Comparison of ENCODE assay signal across 9 mouse cellular contexts in the genomic region with DNA sequence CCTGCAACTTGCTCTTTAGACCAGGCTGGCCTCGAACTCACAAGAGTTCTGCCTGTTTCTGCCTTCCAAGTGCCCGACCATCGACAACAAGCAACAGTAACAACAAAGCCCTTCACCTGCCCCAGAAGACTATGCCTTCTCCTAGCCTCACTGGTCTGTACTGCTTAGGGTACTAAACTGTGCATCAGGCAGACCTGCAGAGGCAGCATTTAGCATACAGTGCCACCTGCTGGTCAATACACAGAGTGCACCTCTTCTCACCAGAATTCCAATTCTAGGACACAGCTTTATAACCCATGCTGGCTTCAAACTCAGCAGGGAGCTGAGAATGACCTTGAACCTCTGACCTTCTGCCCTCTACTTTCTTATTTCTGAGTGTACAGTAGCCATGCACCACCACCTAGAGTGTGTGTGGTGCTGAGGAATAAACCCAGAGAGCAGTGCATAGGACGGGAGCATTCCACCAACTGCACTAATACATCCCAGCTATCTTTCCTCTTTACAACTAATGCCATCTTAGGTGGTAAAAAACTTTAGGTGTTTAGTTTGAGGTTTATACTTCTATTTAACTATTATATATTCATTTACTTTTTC. TPM values are rescaled to one million over a fixed set of nuclear protein-coding genes. Genes with fewer than 3 reads are reported as not detected.
A peak's percentile ranks its signal among the peaks of the same experiment; 100 is the strongest.
DNase-seq lines count a peak whose midpoint lies in the region; ATAC-seq and TF ChIP-seq lines count a peak whose summit lies in the region.
"Had no signal": no experiment of that assay in that cellular context is flagged by ENCODE, and none has a peak within 500 bp of the region (broad histone marks: within the 10 kb centered on the region; RNA-seq: fewer than 3 reads in every experiment).

No protein-coding gene starts in this region.

- WGBS in kidney, adult 2 months: 65% methylated on average over 4 of the region's 4 CpGs
- WGBS in limb, embryonic 10.5 days: 77% methylated on average over 4 of the region's 4 CpGs
- WGBS in midbrain, embryonic 12.5 days: 81% methylated on average over 4 of the region's 4 CpGs

- peaks cover 2% of the 10 kb centered on the region for H3K36me3 ChIP-seq in kidney, adult 2 months (ENCODE audit: control insufficient read depth, insufficient read depth, low read length)
- peaks cover 79% of the 10 kb centered on the region for H3K36me3 ChIP-seq in limb, embryonic 10.5 days
- H3K36me3 ChIP-seq in midbrain, embryonic 12.5 days: peaks cover 73% of the 10 kb centered on the region

- H3K4me3 ChIP-seq in kidney, adult 2 months (ENCODE audit: insufficient read depth, low read depth, low read length): no peak overlapping the region
- H3K4me3 ChIP-seq in limb, embryonic 10.5 days: no peak overlapping the region
- H3K4me3 ChIP-seq in midbrain, embryonic 12.5 days: no peak overlapping the region
- H3K4me3 ChIP-seq: erythroblast, embryonic 14.5 days had no signal

- no peaks in the 10 kb centered on the region for H3K4me1 ChIP-seq in kidney, adult 2 months (ENCODE audit: control insufficient read depth, insufficient read depth, low read length)
- H3K4me1 ChIP-seq in limb, embryonic 10.5 days: no peaks in the 10 kb centered on the region
- H3K4me1 ChIP-seq in midbrain, embryonic 12.5 days: no peaks in the 10 kb centered on the region

- peak; percentile 63 for DNase-seq in A20 (ENCODE audit: low read depth, low spot score)
- peak; percentile 64 to 91 for DNase-seq in adrenal gland, adult (ENCODE audit: inconsistent age in 2 of 2, low spot score in 1 of 2)
- peak; percentile 79 for DNase-seq in embryo, embryonic 11 days
- DNase-seq in kidney, adult 2 months: peak; percentile 71
- peak; percentile 71 for DNase-seq in limb, embryonic 10.5 days (ENCODE audit: low spot score)
- peak; percentile 40 to 45 for DNase-seq in spleen, postnatal 36 days (ENCODE audit: low spot score in 2 of 2)

- peak; percentile 94 for TF ChIP-seq CTCF in kidney, adult 2 months (conservative IDR thresholded peaks at IDR 0.05; ENCODE audit: insufficient read depth, insufficient read length, low read depth, low read length)

- H3K27me3 ChIP-seq in kidney, adult 2 months (replicated peaks; ENCODE audit: control insufficient read depth, insufficient read depth, low read length): no peaks in the 10 kb centered on the region
- H3K27me3 ChIP-seq in limb, embryonic 10.5 days (ENCODE audit: low read depth, poor library complexity, severe bottlenecking): no peaks in the 10 kb centered on the region
- no peaks in the 10 kb centered on the region for H3K27me3 ChIP-seq in midbrain, embryonic 12.5 days

- H3K4me2 ChIP-seq in midbrain, embryonic 12.5 days (replicated peaks): no peak overlapping the region

- ATAC-seq in granulocyte monocyte progenitor cell, adult 5-6 weeks (replicated peaks; ENCODE audit: poor library complexity, severe bottlenecking): peak; percentile 96
- ATAC-seq in midbrain, embryonic 12.5 days (ENCODE audit: low FRiP score, low read depth): peak; percentile 78

- TF ChIP-seq POLR2A in kidney, adult 2 months (IDR thresholded peaks at IDR 0.05; ENCODE audit: low read depth, low read length): no peak

- no peak overlapping the region for H3K27ac ChIP-seq in kidney, adult 2 months (ENCODE audit: insufficient read depth, low read depth, low read length)
- H3K27ac ChIP-seq in limb, embryonic 10.5 days: no peak overlapping the region
- H3K27ac ChIP-seq in midbrain, embryonic 12.5 days (replicated peaks): no peak overlapping the region

- no peaks in the 10 kb centered on the region; the same call in 1 of the 2 replicates for H3K9me3 ChIP-seq in limb, embryonic 10.5 days (replicated peaks)
- no peaks in the 10 kb centered on the region for H3K9me3 ChIP-seq in midbrain, embryonic 12.5 days

- no peak overlapping the region for H3K9ac ChIP-seq in midbrain, embryonic 12.5 days (replicated peaks)

RNA-seq across cellular contexts. Expression of a gene that starts 16.3 kb away (rescaled TPM):
- 13.7 and 15.0 TPM in 2 replicates for total RNA-seq in granulocyte monocyte progenitor cell, adult 5-6 weeks (2014; fragmentation: Nextera tagmentation)
- 31.5 and 33.1 TPM in 2 replicates for total RNA-seq in granulocyte monocyte progenitor cell, adult 5-6 weeks (2017)
- 15.4 and 16.5 TPM in 2 replicates for polyA plus RNA-seq in kidney, adult 2 months (2012; rRNA removed)
- polyA plus RNA-seq in limb, embryonic 10.5 days (2016; fragmentation: Nextera tagmentation; extraction: Ambion mirVana): 29.2 and 30.1 TPM in 2 replicates
- 35.2 and 37.0 TPM in 2 replicates for polyA plus RNA-seq in midbrain, embryonic 12.5 days (2016; fragmentation: Nextera tagmentation; extraction: Ambion mirVana)

RNA-seq across cellular contexts. Expression of a gene that starts 43.9 kb away (rescaled TPM):
- 24.7 and 41.3 TPM in 2 replicates for total RNA-seq in granulocyte monocyte progenitor cell, adult 5-6 weeks (2014; fragmentation: Nextera tagmentation)
- total RNA-seq in granulocyte monocyte progenitor cell, adult 5-6 weeks (2017): 19.8 and 22.6 TPM in 2 replicates
- polyA plus RNA-seq in kidney, adult 2 months (2012; rRNA removed): 23.5 and 26.2 TPM in 2 replicates
- 71.2 and 78.7 TPM in 2 replicates for polyA plus RNA-seq in limb, embryonic 10.5 days (2016; fragmentation: Nextera tagmentation; extraction: Ambion mirVana)
- 70.0 and 72.5 TPM in 2 replicates for polyA plus RNA-seq in midbrain, embryonic 12.5 days (2016; fragmentation: Nextera tagmentation; extraction: Ambion mirVana)

RNA-seq across cellular contexts. Expression of a gene that starts 50.8 kb away (rescaled TPM):
- total RNA-seq in granulocyte monocyte progenitor cell, adult 5-6 weeks (2014; fragmentation: Nextera tagmentation): 0.21 TPM in 1 of 2 replicates, not detected in the other
- 0.52 TPM in 1 of 2 replicates, not detected in the other for total RNA-seq in granulocyte monocyte progenitor cell, adult 5-6 weeks (2017)
- 0.14 and 0.23 TPM in 2 replicates for polyA plus RNA-seq in kidney, adult 2 months (2012; rRNA removed)
- 0.29 and 0.53 TPM in 2 replicates for polyA plus RNA-seq in limb, embryonic 10.5 days (2016; fragmentation: Nextera tagmentation; extraction: Ambion mirVana)
- polyA plus RNA-seq in midbrain, embryonic 12.5 days (2016; fragmentation: Nextera tagmentation; extraction: Ambion mirVana): 0.67 and 0.87 TPM in 2 replicates
- polyA plus RNA-seq: erythroblast, embryonic 14.5 days had no signal

RNA-seq across cellular contexts. Expression of a gene that starts 52.4 kb away (rescaled TPM):
- total RNA-seq in granulocyte monocyte progenitor cell, adult 5-6 weeks (2014; fragmentation: Nextera tagmentation): 58.2 and 91.5 TPM in 2 replicates
- total RNA-seq in granulocyte monocyte progenitor cell, adult 5-6 weeks (2017): 70.2 and 105 TPM in 2 replicates
- 42.9 and 48.7 TPM in 2 replicates for polyA plus RNA-seq in kidney, adult 2 months (2012; rRNA removed)
- polyA plus RNA-seq in limb, embryonic 10.5 days (2016; fragmentation: Nextera tagmentation; extraction: Ambion mirVana): 93.7 and 122 TPM in 2 replicates
- polyA plus RNA-seq in midbrain, embryonic 12.5 days (2016; fragmentation: Nextera tagmentation; extraction: Ambion mirVana): 66.3 and 69.1 TPM in 2 replicates

RNA-seq across cellular contexts. Expression of a gene that starts 53.6 kb away (rescaled TPM):
- 18.9 and 31.5 TPM in 2 replicates for total RNA-seq in granulocyte monocyte progenitor cell, adult 5-6 weeks (2014; fragmentation: Nextera tagmentation)
- total RNA-seq in granulocyte monocyte progenitor cell, adult 5-6 weeks (2017): 10.8 and 15.0 TPM in 2 replicates
- polyA plus RNA-seq in kidney, adult 2 months (2012; rRNA removed): 20.4 and 20.9 TPM in 2 replicates
- polyA plus RNA-seq in limb, embryonic 10.5 days (2016; fragmentation: Nextera tagmentation; extraction: Ambion mirVana): 153 and 159 TPM in 2 replicates
- polyA plus RNA-seq in midbrain, embryonic 12.5 days (2016; fragmentation: Nextera tagmentation; extraction: Ambion mirVana): 138 and 141 TPM in 2 replicates
